Mouse (Mus musculus): ENCODE results near the gene Slco1c1.

Gene Slco1c1

GRCm38 (mm10) chr6:141590598-141591200 lies 66.5 kb downstream of the Slco1c1 start:
- 67% methylated on average over 4 of the region's 4 CpGs for WGBS

- WGBS: 87% methylated on average over 2 of the region's 2 CpGs
Observed at GRCm38 (mm10) chr6:141596081-141596480, 71.9 kb downstream of the Slco1c1 start.

GRCm38 (mm10) chr6:141597037-141597436 lies 72.9 kb downstream of the Slco1c1 start:
- 99% methylated on average over 2 of the region's 2 CpGs for WGBS

GRCm38 (mm10) chr6:141600940-141601339 lies 76.8 kb downstream of the Slco1c1 start:
- 74% methylated on average over 9 of the region's 9 CpGs for WGBS

- 78% methylated on average over 2 of the region's 2 CpGs for WGBS
Observed at GRCm38 (mm10) chr6:141610702-141611260, 86.6 kb downstream of the Slco1c1 start.

GRCm38 (mm10) chr6:141615348-141615747 lies 91.2 kb downstream of the Slco1c1 start:
- 91% methylated on average over 3 of the region's 3 CpGs for WGBS
